Mouse (Mus musculus) liver, adult 2 months (tissue): ENCODE measurements around the gene Cep170b. TPM values are rescaled to one million over a fixed set of nuclear protein-coding genes. Genes with fewer than 3 reads are reported as not detected.

Experiments
- DNase-seq: peaks from one replicate; pipeline ENCODE4 v3.0.0-alpha.2; 2011; ENCODE audit warnings: low read depth, low spot score; ENCODE audit errors: extremely low read depth
- H3K27ac ChIP-seq: fragments of 200-500 bp; replicated peaks from 2 replicates; pipeline ENCODE4 v1.5.1; 2012; ENCODE audit warnings: low read depth, mild to moderate bottlenecking, control low read depth, inconsistent platforms, low read length; ENCODE audit not compliant: insufficient read depth
- H3K27me3 ChIP-seq: fragments of 200-500 bp; 2 replicates; pipeline ENCODE4 v1.6.1; 2012; ENCODE audit warnings: mild to moderate bottlenecking, moderate library complexity, low read length, inconsistent platforms; ENCODE audit not compliant: control insufficient read depth, insufficient read depth
- H3K36me3 ChIP-seq: fragments of 200-500 bp; 2 replicates; pipeline ENCODE4 v1.6.1; 2012; ENCODE audit warnings: low read length, inconsistent platforms; ENCODE audit not compliant: control insufficient read depth, insufficient read depth
- H3K4me1 ChIP-seq: fragments of 200-500 bp; 2 replicates; pipeline ENCODE4 v1.6.1; 2011; ENCODE audit warnings: low read length; ENCODE audit not compliant: control insufficient read depth, insufficient read depth
- H3K4me3 ChIP-seq: fragments of 200-500 bp; 2 replicates; pipeline ENCODE4 v1.5.1; 2011; ENCODE audit warnings: low read depth, mild to moderate bottlenecking, control low read depth, low read length, moderate library complexity; ENCODE audit not compliant: insufficient read depth
- H3K79me2 ChIP-seq: fragments of 200-500 bp; 2 replicates; pipeline ENCODE4 v1.6.1; 2012; ENCODE audit warnings: inconsistent platforms, mild to moderate bottlenecking, low read length, moderate library complexity; ENCODE audit not compliant: control insufficient read depth, insufficient read depth
- H3K9ac ChIP-seq: fragments of 200-500 bp; 2 replicates; pipeline ENCODE4 v1.6.1; 2012; ENCODE audit warnings: low read depth, mild to moderate bottlenecking, control low read depth, inconsistent platforms, low read length
- CTCF ChIP-seq: fragments of 200-500 bp; IDR thresholded peaks from 2 replicates; pipeline ENCODE4 v1.5.1; 2011; ENCODE audit warnings: low read depth, low read length, control low read depth
- POLR2A ChIP-seq: fragments of 200-500 bp; IDR thresholded peaks from 2 replicates; pipeline ENCODE4 v1.6.1; 2011; ENCODE audit warnings: low read length, control low read depth; ENCODE audit not compliant: insufficient read depth; ENCODE audit errors: extremely low read depth
- WGBS: fragments of 180-500 bp; shearing (Covaris S2); methylation state at CpG from one replicate; pipeline ENCODE4 v1.1.7; 2018; 5-methylcytosine and 5-hydroxymethylcytosine counted together
- polyA plus RNA-seq: library from polyadenylated mRNA; depleted of rRNA; stranded (reverse); fragments of >200 nt; gene quantifications from 2 replicates; pipeline ENCODE4 v1.2.3, GENCODE M21; 2012; rRNA removed
- total RNA-seq: library from RNA; depleted of rRNA; stranded (reverse); fragments of >200 nt; gene quantifications from 2 replicates; pipeline ENCODE4 v1.2.3, GENCODE M21; 2014; rRNA removed

The Cep170b gene
- total RNA-seq (7.9 and 9.5 TPM in 2 replicates), polyA plus RNA-seq (26.2 and 29.7 TPM in 2 replicates)

DNA sequence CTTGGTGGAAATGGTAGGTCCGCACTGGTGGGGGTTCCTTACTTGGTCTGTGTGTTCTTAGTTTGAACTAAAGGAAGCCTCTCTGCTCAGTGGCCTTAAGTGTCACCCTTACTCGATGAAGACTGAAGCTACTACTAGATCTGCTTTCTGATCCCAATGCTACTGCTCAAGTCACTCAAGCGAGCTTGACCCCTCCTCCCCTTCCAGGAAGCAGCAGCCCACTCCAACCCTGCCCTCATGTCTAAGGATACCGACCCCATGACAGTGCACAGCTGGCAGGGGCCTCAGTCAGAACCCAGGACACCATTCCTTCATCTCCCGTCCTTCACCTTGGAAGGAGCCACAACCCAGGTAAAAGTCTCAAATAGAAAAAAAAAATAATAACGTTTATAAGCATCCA, at the start of gene Cep170b:
Gene Cep170b, plus strand, starts transcription at position 240 of the 400 bp plus-strand sequence.
- DNase-seq = no peak
- Histone ChIP-seq H3K4me1 (peaks cover 10% of the 10 kb centered on the region), H3K79me2 (peaks cover 20% of the 10 kb centered on the region; the same call in 1 of the 2 replicates), H3K27ac (peak within 1 kb of the TSS; percentile 91), H3K4me3 (peak within 1 kb of the TSS; percentile 81), H3K9ac (peak within 1 kb of the TSS; percentile 82), H3K27me3 (no peaks in the 10 kb centered on the region), H3K36me3 (no peaks in the 10 kb centered on the region; the same call in 1 of the 2 replicates)
- WGBS = 28% methylated on average over 6 of the region's 6 CpGs
- no peak for TF ChIP-seq POLR2A
- no peak for TF ChIP-seq CTCF

DNA sequence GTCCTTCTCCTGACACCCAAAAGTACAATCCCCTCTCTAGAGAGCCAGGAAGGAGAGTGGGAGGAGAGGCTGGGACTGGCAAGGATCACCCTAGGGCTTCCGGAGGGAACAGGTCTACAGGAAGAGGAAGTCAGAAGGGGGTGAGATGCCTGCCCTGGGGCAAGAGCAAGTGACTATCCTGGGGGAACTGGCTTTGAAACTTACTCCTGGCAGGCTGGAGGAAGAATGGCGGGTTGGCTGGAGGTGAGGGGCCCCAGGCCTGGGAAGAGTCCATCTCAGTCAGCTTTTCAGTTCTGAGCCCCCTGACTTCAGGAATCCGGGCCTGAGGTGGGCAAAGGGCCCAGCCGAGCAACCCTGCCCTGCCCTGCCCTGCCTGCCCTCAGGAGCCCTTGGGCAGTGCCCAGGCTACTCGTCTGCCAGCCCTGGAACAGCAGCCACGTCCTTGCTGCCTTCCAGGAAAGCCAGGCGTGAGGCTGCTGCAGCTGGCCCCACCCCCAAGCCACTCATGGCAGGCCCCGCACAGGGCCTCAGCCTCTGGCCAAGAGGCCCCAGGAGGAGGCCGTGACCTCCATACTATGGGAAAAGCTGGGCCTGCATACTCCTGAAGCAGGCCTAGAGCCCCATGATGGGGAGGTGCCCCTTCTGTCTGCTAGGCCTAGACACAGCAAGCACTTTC, 49.4 kb upstream of the Cep170b start:
- Histone ChIP-seq H3K79me2 (peaks cover 58% of the 10 kb centered on the region), H3K4me1 (peaks cover 49% of the 10 kb centered on the region), H3K27ac (peak overlapping the region; percentile 45; the same call in 1 of the 2 replicates), H3K9ac (no peak overlapping the region), H3K27me3 (no peaks in the 10 kb centered on the region), H3K36me3 (no peaks in the 10 kb centered on the region), H3K4me3 (no peak overlapping the region)
- peak; percentile 76 for DNase-seq
- 12% methylated on average over 9 of the region's 9 CpGs for WGBS
- no peak for TF ChIP-seq CTCF
- TF ChIP-seq POLR2A = no peak

DNA sequence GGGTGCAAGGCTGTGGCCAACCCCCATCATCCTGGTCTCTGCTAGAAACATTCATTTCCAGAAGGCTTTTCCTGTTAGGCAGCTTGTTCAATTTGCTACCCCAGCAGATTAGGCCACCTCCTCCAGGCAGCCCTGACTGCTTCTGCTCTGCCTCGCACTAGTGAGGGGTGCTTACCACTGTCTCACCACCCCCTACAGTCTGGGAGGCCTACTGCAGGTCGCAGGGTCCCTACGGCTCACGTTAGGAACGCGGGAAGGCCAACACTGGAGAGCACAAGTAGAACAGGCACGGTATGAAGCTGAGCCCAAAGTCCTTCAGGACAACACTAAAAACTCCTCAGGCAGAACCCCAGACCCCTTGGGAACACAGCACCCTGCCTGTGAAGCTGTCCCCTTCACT, 48.4 kb upstream of the Cep170b start:
- peak; percentile 51 for TF ChIP-seq CTCF
- TF ChIP-seq POLR2A = no peak
- Histone ChIP-seq H3K27ac (no peak overlapping the region), H3K4me3 (no peak overlapping the region), H3K79me2 (peaks cover 50% of the 10 kb centered on the region), H3K36me3 (no peaks in the 10 kb centered on the region), H3K4me1 (peaks cover 43% of the 10 kb centered on the region), H3K9ac (no peak overlapping the region), H3K27me3 (no peaks in the 10 kb centered on the region)
- 68% methylated on average over 7 of the region's 7 CpGs for WGBS
- DNase-seq = no peak

DNA sequence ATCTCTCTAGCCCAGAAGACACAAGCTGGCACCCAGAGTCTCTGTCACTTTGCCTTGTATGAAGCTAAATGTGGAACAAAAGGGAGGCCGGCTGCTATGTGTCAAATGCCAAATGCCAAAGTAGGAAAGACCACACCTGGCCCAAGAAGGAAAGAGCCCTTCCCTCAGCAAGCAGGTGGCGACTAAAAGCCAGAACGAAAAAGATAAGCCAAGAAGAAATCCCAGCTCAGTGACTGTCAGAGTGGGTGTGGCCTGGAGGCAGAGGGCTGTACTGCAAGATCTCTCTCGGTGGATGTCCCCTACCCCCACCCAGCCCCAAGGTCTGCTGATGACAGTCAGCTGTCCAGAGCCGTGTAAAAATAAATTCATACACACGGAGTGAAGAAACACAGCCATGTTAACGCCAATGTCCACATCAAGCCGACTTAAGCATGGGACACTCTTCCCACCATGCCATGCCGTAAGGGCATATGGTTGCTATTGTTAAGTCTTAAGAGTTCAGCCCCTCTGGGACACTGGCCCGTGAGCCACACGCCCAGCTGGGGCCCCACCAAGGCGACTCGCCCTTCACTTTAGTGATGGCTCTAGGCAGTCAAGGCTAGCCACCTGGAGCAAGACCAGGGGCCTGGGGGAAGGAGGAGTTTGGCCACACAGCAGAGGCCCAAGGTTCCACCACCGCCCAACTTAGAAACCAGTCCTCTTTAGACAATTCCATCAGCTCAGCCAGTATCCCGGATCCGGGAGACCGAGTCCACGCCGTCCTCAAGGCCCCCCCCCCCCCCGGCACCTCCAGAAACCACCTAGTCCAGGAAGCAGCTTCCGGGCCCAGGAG, 47.3 kb upstream of the Cep170b start:
- Histone ChIP-seq H3K27me3 (no peaks in the 10 kb centered on the region), H3K4me1 (peaks cover 42% of the 10 kb centered on the region), H3K9ac (peak overlapping the region; percentile 98), H3K36me3 (no peaks in the 10 kb centered on the region), H3K4me3 (peak overlapping the region; percentile 89), H3K79me2 (peaks cover 47% of the 10 kb centered on the region), H3K27ac (peak overlapping the region; percentile 68)
- 8% methylated on average over 21 of the region's 21 CpGs for WGBS
- no peak for TF ChIP-seq POLR2A
- TF ChIP-seq CTCF = no peak; the same call in 1 of the 2 replicates
- no peak for DNase-seq

DNA sequence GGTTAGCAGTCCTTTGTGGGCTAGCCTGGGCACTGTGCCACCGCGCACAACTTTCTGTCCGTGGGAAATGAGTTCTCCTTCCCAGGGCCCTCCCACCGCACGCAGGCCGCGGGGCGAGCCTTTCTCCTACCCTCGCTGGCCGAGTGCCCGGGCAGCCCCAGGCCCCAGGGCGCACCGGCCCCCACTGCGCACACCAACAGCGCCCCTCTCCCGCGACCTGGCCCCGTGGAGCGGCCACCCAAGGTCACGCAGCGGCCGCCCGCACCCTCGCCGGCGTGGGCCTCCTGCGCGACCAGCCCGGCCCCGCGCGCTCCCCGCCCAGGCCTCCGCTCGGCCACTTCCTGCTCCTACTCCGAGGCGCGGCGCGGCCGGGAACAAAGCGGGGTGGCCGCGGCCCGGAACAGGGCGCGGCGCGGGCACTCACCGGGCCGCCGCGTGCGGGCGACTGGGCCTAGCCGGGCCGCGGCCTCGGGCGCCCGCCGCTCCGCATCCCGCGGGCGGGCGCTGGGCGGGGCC, 46.6 kb upstream of the Cep170b start:
- peaks cover 41% of the 10 kb centered on the region for H3K79me2 ChIP-seq
- peak overlapping the region; percentile 89 for H3K4me3 ChIP-seq
- DNase-seq = no peak
- H3K27me3 ChIP-seq = no peaks in the 10 kb centered on the region
- no peak for TF ChIP-seq CTCF
- TF ChIP-seq POLR2A = no peak
- peaks cover 41% of the 10 kb centered on the region for H3K4me1 ChIP-seq
- H3K27ac ChIP-seq = peak overlapping the region; percentile 68
- 5% methylated on average over 68 of the region's 68 CpGs for WGBS
- H3K36me3 ChIP-seq = no peaks in the 10 kb centered on the region
- H3K9ac ChIP-seq = peak overlapping the region; percentile 98
